Mouse (Mus musculus) E14TG2a.4 (cell line): ENCODE results near the gene Thbs2.

Source experiments
- H3K27me3 ChIP-seq: 2 replicates; pipeline ENCODE4 v1.6.1; 2014; ENCODE audit warnings: low read length, control low read depth; ENCODE audit not compliant: insufficient read depth
- H3K36me3 ChIP-seq: 2 replicates; pipeline ENCODE4 v1.6.1; 2014; ENCODE audit warnings: low read length, control low read depth; ENCODE audit not compliant: insufficient read depth
- H3K4me1 ChIP-seq: replicated peaks from 2 replicates; pipeline ENCODE4 v1.6.1; 2014; ENCODE audit warnings: low read depth, low read length, control low read depth
- H3K4me3 ChIP-seq: replicated peaks from 2 replicates; pipeline ENCODE4 v1.5.1; 2014; ENCODE audit warnings: mild to moderate bottlenecking, low read length
- H3K9me3 ChIP-seq: 2 replicates; pipeline ENCODE4 v1.6.1; 2014; ENCODE audit warnings: low read length, control low read depth
- CTCF ChIP-seq: conservative IDR thresholded peaks from 2 replicates; pipeline ENCODE4 v1.5.1; 2014; ENCODE audit warnings: low read length
- NANOG ChIP-seq: IDR thresholded peaks from 2 replicates; pipeline ENCODE4 v1.6.1; 2014; ENCODE audit warnings: borderline replicate concordance, low read length, mixed read lengths
- POU5F1 ChIP-seq: IDR thresholded peaks from 2 replicates; pipeline ENCODE4 v1.6.1; 2014; ENCODE audit warnings: low read length, borderline replicate concordance

Gene Thbs2

DNA sequence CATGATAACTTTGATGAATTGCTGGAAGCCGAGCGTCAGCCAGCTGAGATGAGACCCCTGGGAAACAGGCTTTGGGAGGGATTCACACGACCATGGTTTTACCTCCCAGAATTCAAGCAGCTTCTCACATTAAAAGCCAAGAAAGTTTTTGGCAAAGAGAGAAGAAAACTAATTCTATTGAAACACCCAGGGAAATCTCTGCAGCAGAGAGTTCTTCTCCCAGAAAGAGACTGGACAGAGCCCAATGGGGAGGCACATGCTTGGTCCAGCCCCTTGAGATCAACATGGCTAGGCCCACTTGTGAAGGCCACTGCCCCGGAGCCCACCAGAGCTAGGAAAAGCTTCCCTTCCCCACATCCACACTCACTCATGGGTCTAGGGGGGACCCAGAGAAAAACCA is 26.9 kb upstream of the Thbs2 start:
- Histone ChIP-seq H3K4me1 (no peaks in the 10 kb centered on the region), H3K9me3 (no peaks in the 10 kb centered on the region), H3K36me3 (no peaks in the 10 kb centered on the region), H3K4me3 (no peak overlapping the region), H3K27me3 (0 out of 2 replicates have a peak, but pooled peaks cover 3% of the 10 kb centered on the region)
- no peak for TF ChIP-seq NANOG
- no peak for TF ChIP-seq CTCF
- no peak for TF ChIP-seq POU5F1

DNA sequence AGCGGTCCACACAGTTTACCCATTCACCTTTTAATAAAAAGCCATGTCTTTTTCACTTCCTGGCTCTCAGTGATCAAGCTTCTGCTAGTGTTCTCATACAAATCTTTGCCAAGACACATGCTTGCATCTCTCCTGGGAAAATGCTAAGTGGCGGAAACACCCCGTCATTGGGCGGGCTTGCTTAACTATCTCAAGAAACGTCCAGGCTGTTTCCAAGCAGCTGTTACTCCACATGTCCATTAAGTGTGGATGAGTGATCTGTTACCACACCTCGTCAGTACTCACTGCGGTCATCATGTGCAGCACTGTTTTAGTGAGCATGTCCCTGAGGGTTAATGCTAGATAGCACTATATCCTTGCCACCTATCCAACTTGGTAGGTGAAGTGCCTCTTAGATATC is 26.2 kb upstream of the Thbs2 start:
- H3K4me3 ChIP-seq: no peak overlapping the region
- no peak for TF ChIP-seq POU5F1
- no peak for TF ChIP-seq NANOG
- no peak for TF ChIP-seq CTCF
- 0 out of 2 replicates have a peak, but pooled peaks cover 3% of the 10 kb centered on the region for H3K27me3 ChIP-seq
- H3K4me1 ChIP-seq: no peaks in the 10 kb centered on the region
- no peaks in the 10 kb centered on the region for H3K9me3 ChIP-seq
- H3K36me3 ChIP-seq: no peaks in the 10 kb centered on the region

DNA sequence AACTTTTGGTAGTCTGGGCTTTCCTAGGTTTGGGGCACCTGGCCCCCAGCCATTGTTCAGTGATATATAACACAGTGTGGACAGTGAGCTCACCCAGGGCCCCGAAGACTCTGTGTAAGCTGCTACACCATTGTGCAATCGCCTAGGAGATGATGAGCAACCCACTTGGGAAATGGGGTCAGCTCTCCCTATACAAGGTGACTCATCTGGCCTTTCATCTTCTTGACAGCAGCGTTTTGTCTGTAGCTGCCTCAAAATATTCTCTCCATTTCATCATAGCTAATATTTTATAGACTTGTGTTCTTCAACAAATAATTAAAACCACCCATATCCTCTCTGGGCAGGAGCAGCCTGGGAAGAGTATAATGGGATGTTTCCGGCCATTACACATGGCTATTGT is 24.8 kb upstream of the Thbs2 start:
- TF ChIP-seq POU5F1 (no peak), NANOG (no peak), CTCF (no peak)
- Histone ChIP-seq H3K9me3 (no peaks in the 10 kb centered on the region), H3K4me1 (no peaks in the 10 kb centered on the region), H3K4me3 (no peak overlapping the region), H3K27me3 (0 out of 2 replicates have a peak, but pooled peaks cover 6% of the 10 kb centered on the region), H3K36me3 (no peaks in the 10 kb centered on the region)

DNA sequence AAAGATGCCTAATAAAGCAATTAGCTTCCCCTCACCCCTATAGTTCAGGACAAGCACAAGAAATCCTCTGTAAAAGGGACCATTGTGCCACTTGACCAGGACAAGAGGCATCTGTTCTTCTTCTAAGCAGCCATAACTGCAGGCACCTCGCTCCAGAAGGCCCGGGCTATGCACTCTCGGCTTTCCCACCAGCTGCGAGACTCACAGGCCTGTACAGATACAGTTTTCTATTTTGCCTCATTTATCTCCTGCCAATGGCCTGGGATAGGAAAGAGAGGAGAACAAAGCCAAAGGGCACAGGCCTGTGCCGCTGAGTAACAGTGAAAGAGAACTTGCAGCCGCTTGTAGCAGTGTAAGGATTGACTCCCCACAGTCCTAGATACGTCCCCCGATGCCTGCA is 20.7 kb upstream of the Thbs2 start:
- Histone ChIP-seq H3K4me3 (no peak overlapping the region), H3K36me3 (no peaks in the 10 kb centered on the region), H3K4me1 (no peaks in the 10 kb centered on the region), H3K27me3 (peaks cover 9% of the 10 kb centered on the region; the same call in 1 of the 2 replicates), H3K9me3 (no peaks in the 10 kb centered on the region)
- no peak for TF ChIP-seq NANOG
- no peak for TF ChIP-seq POU5F1
- no peak for TF ChIP-seq CTCF

DNA sequence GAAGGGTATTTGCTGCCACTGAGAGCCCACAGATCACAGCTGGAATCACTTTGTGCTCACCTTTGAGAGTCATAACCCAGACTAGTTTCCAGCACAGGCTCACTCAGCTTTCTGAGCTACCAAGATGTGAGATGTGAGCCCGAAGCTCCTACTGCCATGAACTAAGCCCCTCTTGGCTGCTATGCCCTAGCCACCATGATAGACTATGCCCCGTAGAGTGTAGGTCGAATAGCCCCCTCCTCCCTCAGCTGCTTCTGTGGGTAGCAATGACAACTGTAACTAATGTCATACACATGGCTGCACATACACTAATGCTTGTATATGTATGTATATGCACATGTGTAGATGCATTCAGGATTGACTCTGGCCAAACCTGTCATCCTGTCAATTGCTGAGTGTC is 20.3 kb upstream of the Thbs2 start:
- Histone ChIP-seq H3K9me3 (no peaks in the 10 kb centered on the region), H3K4me3 (no peak overlapping the region), H3K4me1 (no peaks in the 10 kb centered on the region), H3K27me3 (peaks cover 9% of the 10 kb centered on the region; the same call in 1 of the 2 replicates), H3K36me3 (no peaks in the 10 kb centered on the region)
- TF ChIP-seq POU5F1: no peak
- TF ChIP-seq NANOG: no peak
- no peak for TF ChIP-seq CTCF

DNA sequence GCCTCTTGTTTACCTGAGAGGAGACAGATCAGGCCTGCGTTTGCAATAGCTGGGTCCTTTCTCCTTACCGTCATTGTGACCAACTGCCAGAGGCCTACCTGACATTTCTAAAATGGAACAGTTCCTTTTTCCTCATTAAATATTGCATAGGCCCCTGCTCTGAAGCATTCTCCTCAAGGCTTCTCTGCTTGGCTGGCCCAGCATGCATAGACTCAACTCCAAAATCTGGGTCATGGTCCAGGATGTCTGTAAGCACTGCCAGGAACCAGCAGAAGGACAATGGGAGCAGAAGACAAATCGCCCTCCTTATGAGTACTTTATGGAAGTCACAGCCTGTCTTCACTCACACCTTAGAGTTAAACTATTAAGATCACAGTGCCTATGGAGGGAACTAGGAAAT is 17.7 kb upstream of the Thbs2 start:
- Histone ChIP-seq H3K4me3 (no peak overlapping the region), H3K27me3 (peaks cover 15% of the 10 kb centered on the region), H3K36me3 (no peaks in the 10 kb centered on the region), H3K4me1 (no peaks in the 10 kb centered on the region), H3K9me3 (no peaks in the 10 kb centered on the region)
- no peak for TF ChIP-seq POU5F1
- no peak for TF ChIP-seq NANOG
- TF ChIP-seq CTCF: no peak

DNA sequence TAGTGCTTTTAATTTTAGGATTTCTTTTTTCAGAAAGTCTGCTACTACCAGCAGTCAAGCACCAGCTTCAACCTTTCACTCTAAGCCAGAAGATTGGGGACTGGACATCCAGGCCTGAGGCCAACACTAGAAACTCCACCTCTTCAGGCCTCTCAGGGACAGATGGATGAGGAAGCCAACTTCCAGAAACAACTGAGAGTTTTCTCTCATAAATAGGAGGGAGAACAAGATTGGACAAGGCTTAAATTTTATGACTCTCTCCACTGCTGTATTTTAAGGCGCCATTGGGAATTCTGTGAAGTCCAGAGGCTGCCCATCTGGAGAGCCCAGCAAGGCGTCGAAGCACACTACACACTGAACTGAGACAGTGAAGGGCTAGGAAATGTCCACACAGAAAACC is 17.0 kb upstream of the Thbs2 start:
- TF ChIP-seq POU5F1 (no peak), CTCF (no peak), NANOG (no peak)
- H3K27me3 ChIP-seq: peaks cover 20% of the 10 kb centered on the region
- no peak overlapping the region for H3K4me3 ChIP-seq
- no peaks in the 10 kb centered on the region for H3K36me3 ChIP-seq
- H3K9me3 ChIP-seq: no peaks in the 10 kb centered on the region
- H3K4me1 ChIP-seq: no peaks in the 10 kb centered on the region

DNA sequence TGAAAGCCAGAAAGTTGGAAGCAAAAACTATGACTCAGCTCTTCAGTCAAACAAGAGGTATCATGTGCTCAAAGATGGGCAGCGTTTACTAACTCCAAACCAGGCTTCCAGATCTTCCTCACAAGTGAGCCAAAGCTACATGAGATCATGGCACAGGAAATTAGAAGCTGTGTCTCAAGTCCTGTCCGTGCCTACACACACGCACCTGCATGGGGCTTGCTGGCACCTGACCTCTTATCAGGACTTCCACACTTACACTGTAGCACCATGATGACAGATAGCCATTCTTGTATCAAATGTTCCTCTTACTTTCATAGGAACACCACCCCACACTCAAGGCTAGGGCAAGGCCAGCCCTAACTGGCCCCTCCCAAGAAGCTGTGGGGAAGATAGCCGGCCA is 12.0 kb upstream of the Thbs2 start:
- Histone ChIP-seq H3K4me1 (no peaks in the 10 kb centered on the region), H3K27me3 (peaks cover 50% of the 10 kb centered on the region), H3K4me3 (no peak overlapping the region), H3K9me3 (no peaks in the 10 kb centered on the region), H3K36me3 (no peaks in the 10 kb centered on the region)
- no peak for TF ChIP-seq CTCF
- TF ChIP-seq POU5F1: no peak
- TF ChIP-seq NANOG: no peak

DNA sequence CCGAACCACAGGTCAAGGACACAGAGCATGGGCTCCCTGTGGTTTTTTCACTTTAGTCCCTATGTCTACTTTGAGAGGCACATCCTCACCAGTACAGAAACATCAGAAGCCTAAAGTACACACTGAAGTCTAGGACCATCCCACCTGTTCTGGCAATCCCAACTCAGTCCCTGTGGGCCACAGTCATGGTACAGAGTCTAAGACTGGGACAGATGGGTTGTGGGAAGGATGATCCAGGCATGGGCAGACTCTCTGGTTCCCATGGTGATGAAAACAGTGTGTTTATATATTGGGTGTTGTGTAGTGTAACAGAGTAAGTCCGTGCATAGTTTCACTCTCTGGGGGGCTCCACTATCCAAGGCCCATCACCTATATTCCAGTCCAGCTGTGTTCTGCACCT is 11.4 kb upstream of the Thbs2 start:
- no peaks in the 10 kb centered on the region for H3K4me1 ChIP-seq
- no peaks in the 10 kb centered on the region; the same call in 1 of the 2 replicates for H3K9me3 ChIP-seq
- H3K27me3 ChIP-seq: peaks cover 53% of the 10 kb centered on the region
- no peak for TF ChIP-seq NANOG
- no peak for TF ChIP-seq CTCF
- TF ChIP-seq POU5F1: no peak
- H3K4me3 ChIP-seq: no peak overlapping the region
- no peaks in the 10 kb centered on the region for H3K36me3 ChIP-seq

DNA sequence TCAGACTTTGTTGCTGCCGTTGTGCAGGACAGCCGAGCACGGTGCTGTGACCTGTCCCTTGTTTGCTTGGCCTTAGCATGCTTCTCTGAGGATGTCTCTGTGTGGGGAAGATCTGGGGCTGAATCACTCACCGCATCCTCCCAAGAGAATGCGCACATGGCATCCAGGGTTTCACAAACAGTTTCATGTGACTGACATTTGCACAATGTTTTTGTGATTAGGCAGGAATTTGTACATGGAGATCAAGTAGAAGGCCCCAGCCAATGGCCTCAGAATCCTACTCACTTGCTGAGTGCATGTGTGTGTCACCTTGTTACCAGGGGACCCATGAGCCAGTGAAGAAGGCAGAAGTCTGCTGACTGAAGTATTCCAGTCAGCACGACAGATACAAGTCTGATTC is 9.7 kb upstream of the Thbs2 start:
- H3K9me3 ChIP-seq: peaks cover 5% of the 10 kb centered on the region; the same call in 1 of the 2 replicates
- H3K27me3 ChIP-seq: peaks cover 70% of the 10 kb centered on the region
- no peaks in the 10 kb centered on the region for H3K4me1 ChIP-seq
- no peaks in the 10 kb centered on the region for H3K36me3 ChIP-seq
- no peak overlapping the region for H3K4me3 ChIP-seq
- TF ChIP-seq CTCF (no peak), NANOG (no peak), POU5F1 (no peak)
